Mouse (Mus musculus) testis, adult 2 months (tissue): ENCODE results near the gene Grin2b.

Source experiments
- CTCF ChIP-seq: fragments of 200-500 bp; IDR thresholded peaks from 2 replicates; pipeline ENCODE4 v1.5.1; 2012; ENCODE audit warnings: low read depth, mild to moderate bottlenecking, inconsistent platforms, low read length, moderate library complexity; ENCODE audit not compliant: control insufficient read depth, insufficient read depth, insufficient replicate concordance
- POLR2A ChIP-seq: fragments of 200-500 bp; IDR thresholded peaks from 2 replicates; pipeline ENCODE4 v1.6.1; 2012; ENCODE audit warnings: low read depth, mild to moderate bottlenecking, inconsistent platforms, low read length, moderate library complexity; ENCODE audit not compliant: control insufficient read depth

DNA sequence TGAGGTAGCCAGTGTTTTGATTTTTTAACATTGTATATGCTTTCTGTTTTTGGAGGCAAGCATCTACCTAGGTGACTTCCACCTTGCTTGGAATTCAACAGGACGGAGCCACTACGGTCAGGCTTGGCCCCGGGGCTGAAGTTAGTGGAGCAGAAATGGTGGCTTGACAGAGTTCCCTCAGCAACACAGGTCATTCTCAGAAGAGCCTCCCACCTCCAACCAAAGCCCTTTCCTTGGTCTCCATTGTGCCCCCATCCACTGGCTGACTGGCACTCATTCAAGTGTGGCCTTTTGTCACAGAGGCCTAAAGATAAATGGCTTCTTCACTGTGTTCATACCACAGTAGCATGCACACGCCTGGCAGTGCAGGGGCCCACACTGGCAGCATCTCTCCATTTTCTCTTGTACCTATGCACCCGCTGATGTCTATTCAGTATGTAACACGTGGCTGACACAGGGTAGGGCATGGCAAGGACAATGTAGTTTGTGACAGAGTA, 230.1 kb downstream of the Grin2b start:
- TF ChIP-seq POLR2A (no peak), CTCF (no peak)
